Mouse (Mus musculus) kidney, adult 8-10 months (tissue): ENCODE results near the gene Gm16405.
"Not testable (repeated sequence)": the region's sequence is repeated elsewhere in the genome, so short reads cannot be mapped to it uniquely, and the experiment has no call there.

ENCODE experiments used
- DNase-seq, 2 experiments: peaks; one replicate each; pipeline ENCODE4 v3.0.0; 2022

The Gm16405 gene

DNA sequence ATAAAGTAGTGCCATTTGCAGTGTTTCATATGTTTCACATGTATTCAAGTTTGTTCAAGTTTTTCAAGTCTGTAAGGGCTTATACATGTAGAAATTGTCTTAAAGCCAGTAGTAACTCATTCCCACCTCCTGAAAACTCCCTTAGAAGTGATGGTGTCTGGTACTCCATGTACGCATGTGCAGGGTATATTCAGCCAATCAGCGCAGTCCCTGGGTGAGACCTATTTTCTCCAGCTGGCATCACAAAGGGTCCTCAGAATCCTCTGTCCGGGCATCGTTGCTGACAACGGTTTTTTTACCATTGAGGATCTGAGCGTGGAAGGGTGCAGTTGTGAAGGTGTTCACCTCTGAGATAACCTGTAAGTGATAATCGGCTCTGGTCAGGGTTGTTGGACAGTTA is at the start of gene Gm16405:
Gene Gm16405, plus strand, starts transcription at position 301 of the 400 bp plus-strand sequence.
- not testable (repeated sequence) for DNase-seq
